Mouse (Mus musculus): ENCODE measurements around the gene Cisd3.
A peak's percentile ranks its signal among the peaks of the same experiment; 100 is the strongest.

Gene Cisd3

GRCm38 (mm10) chr11:97662893-97663527, 22.6 kb upstream of the Cisd3 start, which contains the start of gene Mllt6:
TSS of gene Mllt6 (plus strand) at chr11:97663414.
- DNase-seq (ENCODE audit: low spot score in 2 of 2) = peak; percentile 72 to 73

DNA sequence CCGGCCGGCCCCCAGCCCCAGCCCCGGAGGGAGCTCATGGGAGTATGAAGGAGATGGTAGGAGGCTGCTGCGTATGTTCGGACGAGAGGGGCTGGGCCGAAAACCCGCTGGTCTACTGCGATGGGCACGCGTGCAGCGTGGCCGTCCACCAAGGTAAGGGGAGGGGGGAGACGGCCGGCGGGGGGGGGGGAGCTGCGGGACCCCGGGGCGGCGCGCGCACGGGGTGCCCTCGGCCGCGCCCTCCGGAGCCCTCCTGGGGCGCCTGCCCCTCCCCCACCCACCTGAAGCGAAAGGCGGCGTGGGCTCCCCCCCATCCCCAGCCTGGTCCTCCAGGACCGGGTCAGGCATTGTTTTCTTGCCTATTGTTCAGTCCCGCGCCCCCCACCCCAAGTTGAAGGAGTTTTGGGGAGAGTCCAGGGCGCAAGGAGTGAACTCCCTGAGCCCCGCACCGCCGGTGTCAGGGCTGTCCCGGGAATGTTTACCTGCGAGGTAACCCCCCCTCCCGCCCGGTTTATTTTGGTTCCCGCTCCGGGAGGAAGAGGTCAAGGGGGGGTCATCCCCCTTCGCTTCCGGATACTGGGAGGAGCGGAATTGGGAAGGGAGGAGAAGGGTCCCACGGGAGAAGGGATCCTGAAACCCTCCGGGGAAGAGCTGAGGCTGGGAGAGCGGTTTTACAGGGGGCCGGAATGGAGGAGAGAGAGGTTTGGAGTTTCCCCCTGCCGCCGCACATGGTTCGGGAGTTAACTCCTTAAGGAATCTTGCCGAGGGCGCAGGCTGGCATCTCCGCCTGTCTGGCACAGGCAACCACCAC, 21.9 kb upstream of the Cisd3 start:
- DNase-seq (ENCODE audit: low spot score in 2 of 2) = no peak

- no peak for DNase-seq (ENCODE audit: low spot score in 2 of 2)
Measured at GRCm38 (mm10) chr11:97664339-97664665, 21.3 kb upstream of the Cisd3 start.

- no peak for DNase-seq (ENCODE audit: low spot score in 2 of 2)
Measured at GRCm38 (mm10) chr11:97664771-97665240, 20.8 kb upstream of the Cisd3 start.

DNA sequence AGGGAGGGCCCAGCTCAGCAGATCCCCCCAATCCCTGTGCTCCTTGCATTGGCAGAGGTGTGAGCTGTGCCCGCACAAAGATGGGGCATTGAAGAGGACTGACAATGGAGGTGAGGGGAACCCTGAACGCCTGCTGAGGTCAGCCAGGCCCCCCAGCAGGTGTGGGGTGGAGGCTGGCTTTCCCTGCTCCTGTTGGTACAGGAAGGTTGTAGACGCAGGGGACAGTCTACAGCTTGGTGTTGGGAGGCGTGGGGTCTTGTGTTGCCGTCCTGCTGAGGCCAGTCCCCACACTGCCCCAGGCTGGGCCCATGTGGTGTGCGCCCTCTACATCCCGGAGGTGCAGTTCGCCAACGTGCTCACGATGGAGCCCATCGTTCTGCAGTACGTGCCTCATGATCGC, 20.2 kb upstream of the Cisd3 start:
- DNase-seq (ENCODE audit: low spot score in 2 of 2) = no peak

GRCm38 (mm10) chr11:97666221-97666620, 19.4 kb upstream of the Cisd3 start:
- DNase-seq (ENCODE audit: low spot score in 2 of 2) = no peak

GRCm38 (mm10) chr11:97666794-97667193, 18.8 kb upstream of the Cisd3 start:
- no peak for DNase-seq (ENCODE audit: low spot score in 2 of 2)

GRCm38 (mm10) chr11:97668160-97668559, 17.5 kb upstream of the Cisd3 start:
- no peak for DNase-seq (ENCODE audit: low spot score in 2 of 2)

- DNase-seq (ENCODE audit: low spot score in 2 of 2) = no peak
Measured at GRCm38 (mm10) chr11:97669268-97669667, 16.4 kb upstream of the Cisd3 start.

DNA sequence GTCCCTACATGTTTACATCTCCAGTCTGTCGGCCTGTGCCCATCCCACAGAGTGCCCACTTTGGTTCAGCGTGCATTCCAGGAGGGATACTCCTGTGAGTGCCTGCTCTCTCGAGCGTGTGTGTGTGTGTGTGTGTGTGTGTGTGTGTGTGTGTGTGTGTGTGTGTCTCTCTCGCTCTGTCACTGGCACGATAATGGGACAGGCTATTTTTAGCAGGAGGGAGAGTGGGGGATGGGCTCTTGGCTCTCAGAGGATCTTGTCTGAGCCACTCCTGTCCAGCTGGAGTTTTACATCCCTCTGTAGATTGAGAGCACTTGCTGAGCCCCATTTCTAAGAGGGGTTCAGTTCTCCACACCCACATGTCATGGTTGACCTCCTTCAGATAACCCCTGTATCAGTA, 15.8 kb upstream of the Cisd3 start:
- peak; percentile 40 to 52 for DNase-seq (ENCODE audit: low spot score in 2 of 2)

DNA sequence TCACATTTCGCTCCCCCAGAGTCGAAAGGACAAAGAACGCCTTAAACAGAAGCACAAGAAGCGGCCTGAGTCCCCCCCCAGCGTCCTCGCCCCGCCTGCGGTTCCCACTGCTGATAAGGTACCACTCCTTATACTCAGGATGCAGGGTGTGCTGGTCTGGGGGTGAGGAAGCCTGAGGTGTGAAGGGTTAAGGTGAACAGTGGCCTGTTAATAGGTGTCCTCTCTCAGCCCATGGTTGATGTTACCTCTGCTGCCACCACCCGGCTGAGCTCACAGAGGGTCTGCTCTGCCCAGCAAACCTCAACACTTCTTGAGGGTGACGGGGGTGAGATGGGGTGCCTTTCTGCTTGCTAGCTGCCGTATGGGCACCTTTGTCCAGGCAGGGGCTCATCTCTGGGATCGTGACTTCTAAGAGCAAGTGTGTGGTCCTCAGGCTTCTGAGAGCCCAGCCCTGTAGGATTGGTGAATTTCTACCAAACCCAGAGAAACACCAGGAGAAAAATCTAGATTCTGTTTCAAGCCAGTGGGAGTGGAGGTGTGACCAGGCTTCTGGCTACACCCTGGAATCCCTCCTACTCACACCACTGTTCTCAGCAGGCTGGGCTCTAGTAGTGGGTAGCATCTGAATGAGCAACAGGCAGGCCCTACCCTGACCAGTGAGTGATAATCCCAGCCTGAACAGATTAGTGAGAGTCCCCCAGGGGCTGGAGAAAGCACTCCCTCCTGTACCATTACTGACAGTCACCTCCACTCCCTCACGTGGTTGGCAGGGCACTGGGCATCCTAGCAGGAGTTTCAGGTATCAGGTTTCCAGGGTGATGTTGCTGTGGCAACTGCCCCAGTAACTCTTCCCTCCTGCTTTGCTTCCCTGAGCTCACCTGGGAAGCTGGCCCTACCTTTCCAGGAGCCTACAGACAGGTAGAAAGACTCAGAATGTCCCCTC, 15.1 kb upstream of the Cisd3 start:
- peak in 1 of 2 experiments; percentile 50 for DNase-seq (ENCODE audit: low spot score in 2 of 2)

DNA sequence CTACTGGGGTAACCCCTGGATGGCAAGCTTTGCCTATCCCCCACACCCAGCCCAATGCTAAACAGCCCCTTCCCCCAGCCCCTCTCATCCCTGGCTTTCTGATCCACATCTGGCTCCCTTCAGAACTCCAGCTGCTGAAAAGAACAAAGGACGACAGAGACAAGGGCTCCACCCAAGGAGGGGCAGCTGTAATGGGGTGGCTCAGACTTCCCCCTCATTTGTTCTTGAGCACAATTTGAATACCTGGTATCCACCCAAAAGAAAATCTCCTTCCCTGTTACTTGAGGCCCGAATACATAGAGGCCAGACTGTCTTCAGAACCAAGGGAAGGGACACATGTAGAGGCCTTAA, 14.5 kb upstream of the Cisd3 start:
- DNase-seq (ENCODE audit: low spot score in 2 of 2) = no peak

- no peak for DNase-seq (ENCODE audit: low spot score in 2 of 2)
Measured at GRCm38 (mm10) chr11:97673148-97673547, 12.5 kb upstream of the Cisd3 start.

DNA sequence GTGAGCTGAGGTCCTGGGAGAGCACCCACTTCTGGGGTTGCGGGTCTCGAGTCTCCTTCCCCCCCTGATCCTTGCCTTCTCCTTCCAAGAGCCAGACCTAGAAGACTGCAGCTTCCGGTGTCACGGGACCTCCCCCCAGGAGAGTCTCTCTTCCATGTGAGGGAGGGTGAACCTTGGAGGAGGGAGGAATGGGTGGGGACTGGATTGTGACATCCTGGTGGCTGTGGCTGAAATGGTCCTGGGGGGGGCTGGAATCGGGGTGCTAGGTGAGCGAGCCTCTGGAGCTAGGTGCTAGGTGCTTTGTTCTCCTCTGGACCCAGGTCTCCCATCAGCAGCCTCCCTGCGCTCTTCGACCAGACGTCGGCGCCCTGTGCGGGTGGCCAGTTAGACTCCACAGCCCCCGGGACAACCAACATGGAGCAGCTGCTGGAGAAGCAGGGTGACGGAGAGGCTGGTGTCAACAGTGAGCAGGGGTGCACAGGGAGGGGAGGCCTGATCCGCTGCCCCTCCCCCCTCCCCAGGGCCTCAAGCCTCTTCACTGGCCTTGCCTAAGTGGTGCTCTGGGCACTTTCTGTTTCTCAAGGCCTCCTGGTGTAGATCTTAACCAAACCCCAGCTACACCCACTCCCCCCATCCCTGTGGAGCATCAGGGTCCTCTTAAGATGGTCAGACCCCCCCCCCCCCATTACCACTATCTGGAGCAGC, 9.4 kb upstream of the Cisd3 start:
- no peak for DNase-seq (ENCODE audit: low spot score in 2 of 2)

DNA sequence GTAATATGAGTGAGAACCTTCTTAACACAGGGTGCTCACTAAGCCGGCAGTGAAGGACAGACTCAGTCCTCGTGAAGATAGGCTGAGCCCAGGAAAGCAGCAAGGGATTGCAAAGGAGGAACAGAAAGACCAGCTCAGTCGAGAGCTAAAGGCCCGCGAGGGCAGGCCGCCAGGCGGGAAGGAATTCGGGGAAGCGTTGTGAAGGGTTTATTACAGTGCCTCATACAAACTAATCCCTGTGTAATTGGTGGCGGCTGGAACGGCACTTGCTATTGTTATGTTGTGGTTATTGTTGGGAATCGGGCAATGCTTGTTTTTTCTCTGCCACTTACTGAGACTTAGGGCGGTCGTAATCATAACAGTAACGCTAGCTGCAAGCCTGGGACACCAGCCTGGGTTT, 8.2 kb upstream of the Cisd3 start:
- no peak for DNase-seq (ENCODE audit: low spot score in 2 of 2)

DNA sequence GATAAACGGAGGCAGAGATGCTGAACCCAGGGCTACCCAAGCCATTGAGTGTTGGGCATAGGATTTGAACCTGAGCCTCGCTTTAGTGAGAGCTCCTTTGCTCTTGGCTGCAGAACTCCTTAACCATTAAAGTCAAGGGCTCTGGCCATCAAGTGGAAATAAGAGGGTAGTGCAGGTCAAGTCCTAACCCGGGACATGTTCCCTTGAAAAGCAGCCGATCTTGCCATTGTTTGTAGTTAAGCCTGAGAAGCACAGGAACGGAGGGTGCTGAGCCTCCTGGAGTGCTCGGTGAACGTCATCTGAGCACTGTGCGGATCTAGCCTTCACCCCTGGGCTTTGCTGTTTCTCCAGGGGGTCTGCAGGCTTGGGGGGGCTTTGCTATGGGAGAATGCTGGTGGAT, 7.8 kb upstream of the Cisd3 start:
- no peak for DNase-seq (ENCODE audit: low spot score in 2 of 2)

DNA sequence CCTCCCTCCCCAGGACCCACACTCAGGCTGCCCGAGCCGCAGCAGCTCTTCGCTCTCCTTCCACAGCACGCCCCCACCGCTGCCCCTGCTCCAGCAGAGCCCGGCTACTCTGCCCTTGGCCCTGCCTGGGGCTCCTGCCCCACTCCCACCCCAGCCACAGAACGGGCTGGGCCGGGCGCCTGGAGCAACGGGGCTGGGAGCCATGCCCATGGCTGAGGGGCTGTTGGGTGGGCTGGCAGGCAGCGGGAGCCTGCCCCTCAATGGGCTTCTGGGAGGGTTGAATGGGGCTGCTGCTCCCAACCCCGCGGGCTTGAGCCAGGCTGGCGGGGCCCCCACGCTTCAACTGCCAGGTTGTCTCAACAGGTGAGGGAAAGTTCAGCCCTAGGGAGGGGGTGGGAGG, 7.3 kb upstream of the Cisd3 start:
- no peak for DNase-seq (ENCODE audit: low spot score in 2 of 2)

DNA sequence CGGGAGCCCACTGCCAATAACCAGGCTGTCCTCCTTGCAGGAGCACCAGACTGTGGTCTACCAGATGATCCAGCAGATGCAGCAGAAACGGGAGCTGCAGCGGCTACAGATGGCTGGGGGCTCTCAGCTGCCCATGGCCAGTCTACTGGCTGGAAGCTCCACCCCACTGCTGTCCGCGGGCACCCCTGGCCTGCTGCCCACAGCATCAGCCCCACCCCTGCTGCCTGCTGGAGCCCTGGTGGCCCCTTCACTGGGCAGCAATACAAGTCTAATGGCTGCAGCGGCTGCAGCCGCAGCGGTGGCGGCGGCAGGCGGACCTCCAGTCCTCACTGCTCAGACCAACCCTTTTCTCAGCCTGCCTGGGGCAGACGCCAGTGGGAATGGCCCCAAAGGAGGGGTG, 5.2 kb upstream of the Cisd3 start:
- no peak for DNase-seq (ENCODE audit: low spot score in 2 of 2)

DNA sequence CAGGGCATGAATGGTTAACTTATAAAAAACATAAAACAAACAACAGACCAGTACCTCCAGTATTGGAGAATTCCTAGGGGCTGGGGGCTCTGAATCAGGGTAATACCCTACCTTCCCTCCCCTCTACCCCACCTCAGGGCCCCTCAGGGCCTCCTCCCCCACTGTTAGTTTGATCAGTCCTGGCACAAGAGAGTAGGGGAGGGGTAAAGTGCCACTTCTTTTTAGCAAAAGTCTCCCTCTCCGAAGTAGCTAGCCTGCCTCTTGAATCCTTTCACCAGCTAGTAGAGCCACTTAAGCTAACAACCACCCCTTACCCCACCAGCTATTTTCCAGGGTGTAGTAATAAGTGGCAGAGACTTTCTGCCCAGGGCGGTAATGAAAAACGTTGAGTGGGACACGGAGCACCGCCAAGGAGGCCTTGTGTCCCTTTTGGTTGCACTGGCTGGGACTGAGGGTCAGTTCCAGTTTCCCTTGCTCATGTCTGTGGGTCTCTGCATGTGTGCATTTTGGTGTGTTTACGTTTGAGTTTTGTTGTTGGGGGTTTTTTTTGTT, 3.0 kb upstream of the Cisd3 start:
- DNase-seq (ENCODE audit: low spot score in 2 of 2) = no peak

DNA sequence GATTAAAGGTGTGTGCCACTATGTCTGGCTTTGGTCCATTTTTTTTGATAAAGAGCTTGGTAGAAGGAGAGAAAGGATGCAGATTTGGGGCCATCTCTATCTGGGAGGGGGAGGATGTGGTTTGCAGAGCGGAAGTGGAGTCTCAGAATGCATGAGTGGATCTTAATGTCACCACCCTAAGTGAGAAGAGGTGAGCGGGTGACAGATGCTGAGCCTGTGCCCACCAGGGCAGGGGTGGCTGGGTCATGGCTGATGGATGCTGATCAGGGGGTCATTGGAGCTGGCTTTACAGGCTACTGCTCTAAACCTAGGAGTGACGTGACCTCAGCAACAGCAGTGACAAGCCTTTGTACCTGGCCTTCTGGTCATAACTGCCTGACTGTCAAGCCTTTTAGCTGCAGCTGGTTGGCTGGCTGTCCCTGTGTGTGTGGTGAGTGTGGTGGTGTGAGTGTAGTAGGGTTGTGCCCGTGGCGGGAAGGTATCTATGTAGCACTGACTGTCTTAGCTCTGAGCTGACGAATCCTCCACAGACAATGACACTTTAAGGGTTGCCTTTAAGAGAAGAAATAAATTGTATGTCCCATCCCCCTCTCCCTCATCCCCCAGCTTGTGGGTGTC, 1.5 kb upstream of the Cisd3 start:
- no peak for DNase-seq (ENCODE audit: low spot score in 2 of 2)

DNA sequence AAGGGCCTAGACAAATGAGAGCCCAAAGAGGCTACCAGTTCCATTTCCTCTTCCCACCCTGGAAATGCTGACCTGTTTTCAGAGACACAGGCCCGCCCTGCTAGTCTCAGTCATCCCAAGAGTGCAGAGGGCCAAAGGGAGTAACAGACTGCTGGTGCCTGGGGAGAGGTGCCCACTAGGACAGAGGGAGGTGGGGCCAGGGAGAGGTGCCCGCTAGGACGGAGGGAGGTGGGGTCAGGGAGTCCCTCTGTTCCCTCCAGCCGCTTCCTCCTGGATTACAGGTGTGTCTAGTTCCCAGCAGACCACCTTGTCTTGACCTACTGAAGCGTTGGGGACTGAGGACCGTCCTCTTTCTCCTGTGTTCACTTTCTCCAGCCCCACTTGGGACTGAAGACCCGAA, 860 bp upstream of the Cisd3 start:
- no peak for DNase-seq (ENCODE audit: low spot score in 2 of 2)
